Mouse (Mus musculus): ENCODE data around the gene Strn. TPM values are rescaled to one million over a fixed set of nuclear protein-coding genes. Genes with fewer than 3 reads are reported as not detected.

The Strn gene
- polyA plus RNA-seq, 1 experiment from 2014 or later = 21.3 TPM

GRCm38 (mm10) chr17:78664962-78665545 is 71.9 kb downstream of the Strn start:
- no peak for TF ChIP-seq CTCF (IDR thresholded peaks at IDR 0.05)
- ATAC-seq = no peak
- in situ Hi-C loops (cut with MboI; ENCODE audit: low pct_unique_long_range_greater_than_20kb) = no loop called here
- ChIA-PET CTCF (interaction anchor here (0.9 kb wide), 1 partner anchor 19 kb away, joined by 3 read pairs; no protein-coding TSS in a partner anchor), POLR2A (no interaction called here)
- no peak for DNase-seq (ENCODE audit: low read depth, low spot score)
- no peaks in the 10 kb centered on the region for H3K27me3 ChIP-seq

- H3K27me3 ChIP-seq = no peaks in the 10 kb centered on the region
- in situ Hi-C loops (cut with MboI; ENCODE audit: low pct_unique_long_range_greater_than_20kb) = no loop called here
- ATAC-seq (no peak), DNase-seq (ENCODE audit: low read depth, low spot score) (no peak)
- TF ChIP-seq CTCF (IDR thresholded peaks at IDR 0.05) = no peak
- CTCF ChIA-PET = no interaction called here
- POLR2A ChIA-PET = no interaction called here
Measured at GRCm38 (mm10) chr17:78654841-78655240, 82.2 kb downstream of the Strn start.

- POLR2A ChIA-PET = no interaction called here
- H3K27me3 ChIP-seq = no peaks in the 10 kb centered on the region
- CTCF ChIA-PET = interaction anchor here (1.4 to 1.7 kb wide), 2 partner anchors 12 to 27 kb away, joined by 5 read pairs; no protein-coding TSS in a partner anchor
- DNase-seq (ENCODE audit: low read depth, low spot score) = no peak
- no peak for ATAC-seq
- in situ Hi-C loops (cut with MboI; ENCODE audit: low pct_unique_long_range_greater_than_20kb) = no loop called here
- TF ChIP-seq CTCF (IDR thresholded peaks at IDR 0.05) = no peak
Measured at GRCm38 (mm10) chr17:78643853-78644475, 93.0 kb downstream of the Strn start.

GRCm38 (mm10) chr17:78642259-78642658 is 94.7 kb downstream of the Strn start:
- H3K27me3 ChIP-seq = no peaks in the 10 kb centered on the region
- ATAC-seq (no peak), DNase-seq (ENCODE audit: low read depth, low spot score) (no peak)
- in situ Hi-C loops (cut with MboI; ENCODE audit: low pct_unique_long_range_greater_than_20kb) = no loop called here
- no peak for TF ChIP-seq CTCF (IDR thresholded peaks at IDR 0.05)
- CTCF ChIA-PET = no interaction called here
- POLR2A ChIA-PET = no interaction called here

- in situ Hi-C loops (cut with MboI; ENCODE audit: low pct_unique_long_range_greater_than_20kb) = no loop called here
- H3K27me3 ChIP-seq = no peaks in the 10 kb centered on the region
- ChIA-PET POLR2A (no interaction called here), CTCF (no interaction called here)
- no peak for DNase-seq (ENCODE audit: low read depth, low spot score)
- no peak for ATAC-seq
- no peak for TF ChIP-seq CTCF (IDR thresholded peaks at IDR 0.05)
Measured at GRCm38 (mm10) chr17:78640387-78640786, 96.6 kb downstream of the Strn start.

- ChIA-PET CTCF (no interaction called here), POLR2A (no interaction called here)
- no peaks in the 10 kb centered on the region for H3K27me3 ChIP-seq
- in situ Hi-C loops (cut with MboI; ENCODE audit: low pct_unique_long_range_greater_than_20kb) = no loop called here
- TF ChIP-seq CTCF (IDR thresholded peaks at IDR 0.05) = no peak
- DNase-seq (ENCODE audit: low read depth, low spot score) (no peak), ATAC-seq (no peak)
Measured at GRCm38 (mm10) chr17:78639099-78639498, 97.9 kb downstream of the Strn start.

- in situ Hi-C loops (cut with MboI; ENCODE audit: low pct_unique_long_range_greater_than_20kb) = no loop called here
- CTCF ChIA-PET = interaction anchor here (1.4 kb wide), 1 partner anchor 49 kb away, joined by 3 read pairs; no protein-coding TSS in a partner anchor
- POLR2A ChIA-PET = interaction anchor here (0.6 kb wide), 2 partner anchors 15 to 937 kb away, joined by 3 read pairs; no protein-coding TSS in a partner anchor
Measured at GRCm38 (mm10) chr17:78637140-78637539, 99.9 kb downstream of the Strn start.

GRCm38 (mm10) chr17:78635616-78636015 is 101.4 kb downstream of the Strn start:
- H3K27me3 ChIP-seq = no peaks in the 10 kb centered on the region
- in situ Hi-C loops (cut with MboI; ENCODE audit: low pct_unique_long_range_greater_than_20kb) = no loop called here
- no peak for TF ChIP-seq CTCF (IDR thresholded peaks at IDR 0.05)
- CTCF ChIA-PET = no interaction called here
- no peak for DNase-seq (ENCODE audit: low read depth, low spot score)
- ATAC-seq = no peak
- POLR2A ChIA-PET = no interaction called here

More at GRCm38 (mm10) chr17:78637140-78637539, 99.9 kb downstream of the Strn start:
- no peak for TF ChIP-seq CTCF (IDR thresholded peaks at IDR 0.05)
- no peak for ATAC-seq
- H3K27me3 ChIP-seq = no peaks in the 10 kb centered on the region
- DNase-seq (ENCODE audit: low read depth, low spot score) = no peak

- ChIA-PET POLR2A (no interaction called here), CTCF (no interaction called here)
- in situ Hi-C loops (cut with MboI; ENCODE audit: low pct_unique_long_range_greater_than_20kb) = no loop called here
Measured at GRCm38 (mm10) chr17:78624941-78625340, 112.1 kb downstream of the Strn start.

GRCm38 (mm10) chr17:78621863-78622262 is 115.1 kb downstream of the Strn start:
- DNase-seq (ENCODE audit: low read depth, low spot score) = no peak
- ChIA-PET POLR2A (no interaction called here), CTCF (no interaction called here)
- ATAC-seq = no peak
- H3K27me3 ChIP-seq = no peaks in the 10 kb centered on the region
- TF ChIP-seq CTCF (IDR thresholded peaks at IDR 0.05) = no peak
- in situ Hi-C loops (cut with MboI; ENCODE audit: low pct_unique_long_range_greater_than_20kb) = no loop called here

More at GRCm38 (mm10) chr17:78624941-78625340, 112.1 kb downstream of the Strn start:
- ATAC-seq = no peak
- no peaks in the 10 kb centered on the region for H3K27me3 ChIP-seq
- no peak for DNase-seq (ENCODE audit: low read depth, low spot score)
- TF ChIP-seq CTCF (IDR thresholded peaks at IDR 0.05) = no peak

- H3K27me3 ChIP-seq = no peaks in the 10 kb centered on the region
- no peak for ATAC-seq
- in situ Hi-C loops (cut with MboI; ENCODE audit: low pct_unique_long_range_greater_than_20kb) = no loop called here
- no peak for TF ChIP-seq CTCF (IDR thresholded peaks at IDR 0.05)
- ChIA-PET POLR2A (interaction anchor here (0.7 kb wide), 1 partner anchor 287 kb away, joined by 3 read pairs; no protein-coding TSS in a partner anchor), CTCF (no interaction called here)
- no peak for DNase-seq (ENCODE audit: low read depth, low spot score)
Measured at GRCm38 (mm10) chr17:78620740-78621139, 116.3 kb downstream of the Strn start.

Measured in Patski (cell line).